Mouse (Mus musculus): ENCODE results near the gene Eef1akmt1. TPM values are rescaled to one million over a fixed set of nuclear protein-coding genes. Genes with fewer than 3 reads are reported as not detected.
A peak's percentile ranks its signal among the peaks of the same experiment; 100 is the strongest.

The Eef1akmt1 gene
- polyA plus RNA-seq (2015; fragmentation: Nextera tagmentation; extraction: Ambion mirVana): 85.9 and 90.2 TPM in 2 replicates

- ATAC-seq (ENCODE audit: insufficient number of reproducible peaks, low FRiP score, low TSS enrichment, low read depth): peak; percentile 98
- WGBS: 7% methylated on average over 35 of the region's 35 CpGs
- peak within 1 kb of the TSS; percentile 81 for H3K27ac ChIP-seq (replicated peaks)
Observed at GRCm38 (mm10) chr14:57571155-57572133, at the start of gene Eef1akmt1. Gene Eef1akmt1, minus strand, starts transcription at chr14:57571612.

GRCm38 (mm10) chr14:57620598-57621236, 49.3 kb upstream of the Eef1akmt1 start:
- H3K4me2 ChIP-seq (replicated peaks): no peak overlapping the region
- no peaks in the 10 kb centered on the region for H3K4me1 ChIP-seq
- H3K27me3 ChIP-seq: no peaks in the 10 kb centered on the region
- peaks cover 17% of the 10 kb centered on the region for H3K36me3 ChIP-seq
- 70% methylated on average over 4 of the region's 4 CpGs for WGBS
- ATAC-seq (ENCODE audit: insufficient number of reproducible peaks, low FRiP score, low TSS enrichment, low read depth): no peak
- H3K9ac ChIP-seq: no peak overlapping the region
- no peak overlapping the region for H3K27ac ChIP-seq (replicated peaks)
- no peaks in the 10 kb centered on the region for H3K9me3 ChIP-seq (replicated peaks)
- H3K4me3 ChIP-seq (replicated peaks): no peak overlapping the region

More at GRCm38 (mm10) chr14:57571155-57572133, at the start of gene Eef1akmt1:
- peak within 1 kb of the TSS; percentile 59 for H3K4me2 ChIP-seq (replicated peaks)
- H3K9ac ChIP-seq: peak within 1 kb of the TSS; percentile 64
- peaks cover 5% of the 10 kb centered on the region for H3K36me3 ChIP-seq
- H3K27me3 ChIP-seq: no peaks in the 10 kb centered on the region
- H3K4me1 ChIP-seq: peaks cover 5% of the 10 kb centered on the region
- no peaks in the 10 kb centered on the region for H3K9me3 ChIP-seq (replicated peaks)
- H3K4me3 ChIP-seq (replicated peaks): peak within 1 kb of the TSS; percentile 72

- H3K9me3 ChIP-seq (replicated peaks): no peaks in the 10 kb centered on the region
- peaks cover 13% of the 10 kb centered on the region; the same call in 1 of the 2 replicates for H3K36me3 ChIP-seq
- H3K27ac ChIP-seq (replicated peaks): no peak overlapping the region
- H3K4me3 ChIP-seq (replicated peaks): no peak overlapping the region
- no peaks in the 10 kb centered on the region for H3K27me3 ChIP-seq
- ATAC-seq (ENCODE audit: insufficient number of reproducible peaks, low FRiP score, low TSS enrichment, low read depth): no peak
- no peaks in the 10 kb centered on the region for H3K4me1 ChIP-seq
- WGBS: 52% methylated on average over 2 of the region's 2 CpGs
- H3K9ac ChIP-seq: no peak overlapping the region
- no peak overlapping the region for H3K4me2 ChIP-seq (replicated peaks)
Observed at GRCm38 (mm10) chr14:57619487-57619886, 48.1 kb upstream of the Eef1akmt1 start.

GRCm38 (mm10) chr14:57617675-57618074, 46.3 kb upstream of the Eef1akmt1 start:
- no peaks in the 10 kb centered on the region for H3K27me3 ChIP-seq
- H3K4me3 ChIP-seq (replicated peaks): no peak overlapping the region
- H3K4me1 ChIP-seq: no peaks in the 10 kb centered on the region
- no peak overlapping the region for H3K4me2 ChIP-seq (replicated peaks)
- WGBS: 95% methylated on average over 1 of the region's 1 CpGs
- H3K27ac ChIP-seq (replicated peaks): no peak overlapping the region
- H3K36me3 ChIP-seq: 0 out of 2 replicates have a peak, but pooled peaks cover 3% of the 10 kb centered on the region
- no peaks in the 10 kb centered on the region for H3K9me3 ChIP-seq (replicated peaks)
- H3K9ac ChIP-seq: no peak overlapping the region
- ATAC-seq (ENCODE audit: insufficient number of reproducible peaks, low FRiP score, low TSS enrichment, low read depth): no peak

GRCm38 (mm10) chr14:57616339-57616965, 45.0 kb upstream of the Eef1akmt1 start:
- H3K27ac ChIP-seq (replicated peaks): no peak overlapping the region
- WGBS: 62% methylated on average over 6 of the region's 6 CpGs

GRCm38 (mm10) chr14:57615828-57616227, 44.4 kb upstream of the Eef1akmt1 start:
- Histone ChIP-seq H3K4me2 (replicated peaks) (no peak overlapping the region), H3K9ac (no peak overlapping the region), H3K9me3 (replicated peaks) (no peaks in the 10 kb centered on the region), H3K36me3 (no peaks in the 10 kb centered on the region), H3K4me3 (replicated peaks) (no peak overlapping the region), H3K27ac (replicated peaks) (no peak overlapping the region), H3K4me1 (no peaks in the 10 kb centered on the region), H3K27me3 (no peaks in the 10 kb centered on the region)
- ATAC-seq (ENCODE audit: insufficient number of reproducible peaks, low FRiP score, low TSS enrichment, low read depth): no peak
- 82% methylated on average over 6 of the region's 6 CpGs for WGBS

More at GRCm38 (mm10) chr14:57616339-57616965, 45.0 kb upstream of the Eef1akmt1 start:
- Histone ChIP-seq H3K36me3 (no peaks in the 10 kb centered on the region), H3K4me2 (replicated peaks) (no peak overlapping the region), H3K9ac (no peak overlapping the region), H3K4me3 (replicated peaks) (no peak overlapping the region), H3K4me1 (no peaks in the 10 kb centered on the region), H3K27me3 (no peaks in the 10 kb centered on the region), H3K9me3 (replicated peaks) (no peaks in the 10 kb centered on the region)
- no peak for ATAC-seq (ENCODE audit: insufficient number of reproducible peaks, low FRiP score, low TSS enrichment, low read depth)

GRCm38 (mm10) chr14:57611034-57611433, 39.6 kb upstream of the Eef1akmt1 start:
- Histone ChIP-seq H3K4me2 (replicated peaks) (no peak overlapping the region), H3K9ac (no peak overlapping the region), H3K27ac (replicated peaks) (no peak overlapping the region), H3K36me3 (no peaks in the 10 kb centered on the region), H3K9me3 (replicated peaks) (no peaks in the 10 kb centered on the region), H3K27me3 (no peaks in the 10 kb centered on the region), H3K4me1 (peaks cover 6% of the 10 kb centered on the region), H3K4me3 (replicated peaks) (no peak overlapping the region)
- 35% methylated on average over 2 of the region's 2 CpGs for WGBS
- ATAC-seq (ENCODE audit: insufficient number of reproducible peaks, low FRiP score, low TSS enrichment, low read depth): no peak

- 74% methylated on average over 4 of the region's 4 CpGs for WGBS
- H3K4me2 ChIP-seq (replicated peaks): no peak overlapping the region
- H3K4me3 ChIP-seq (replicated peaks): no peak overlapping the region
- H3K27ac ChIP-seq (replicated peaks): no peak overlapping the region
- H3K36me3 ChIP-seq: 0 out of 2 replicates have a peak, but pooled peaks cover 1% of the 10 kb centered on the region
- peaks cover 6% of the 10 kb centered on the region for H3K4me1 ChIP-seq
- no peak overlapping the region for H3K9ac ChIP-seq
- no peaks in the 10 kb centered on the region for H3K9me3 ChIP-seq (replicated peaks)
- ATAC-seq (ENCODE audit: insufficient number of reproducible peaks, low FRiP score, low TSS enrichment, low read depth): no peak
- no peaks in the 10 kb centered on the region for H3K27me3 ChIP-seq
Observed at GRCm38 (mm10) chr14:57609816-57610329, 38.5 kb upstream of the Eef1akmt1 start.

- H3K27me3 ChIP-seq: no peaks in the 10 kb centered on the region
- WGBS: 3% methylated on average over 1 of the region's 1 CpGs
- no peak overlapping the region for H3K9ac ChIP-seq
- H3K4me2 ChIP-seq (replicated peaks): no peak overlapping the region
- no peaks in the 10 kb centered on the region for H3K9me3 ChIP-seq (replicated peaks)
- H3K27ac ChIP-seq (replicated peaks): peak overlapping the region; percentile 60; the same call in 1 of the 2 replicates
- peaks cover 15% of the 10 kb centered on the region for H3K36me3 ChIP-seq
- H3K4me3 ChIP-seq (replicated peaks): no peak overlapping the region
- peak; percentile 85 for ATAC-seq (ENCODE audit: insufficient number of reproducible peaks, low FRiP score, low TSS enrichment, low read depth)
- peaks cover 6% of the 10 kb centered on the region for H3K4me1 ChIP-seq
Observed at GRCm38 (mm10) chr14:57607500-57607899, 36.1 kb upstream of the Eef1akmt1 start.

- H3K27me3 ChIP-seq: no peaks in the 10 kb centered on the region
- peaks cover 6% of the 10 kb centered on the region for H3K4me1 ChIP-seq
- no peaks in the 10 kb centered on the region for H3K9me3 ChIP-seq (replicated peaks)
- H3K27ac ChIP-seq (replicated peaks): no peak overlapping the region
- no peak overlapping the region for H3K4me3 ChIP-seq (replicated peaks)
- no peak overlapping the region for H3K4me2 ChIP-seq (replicated peaks)
- no peak overlapping the region for H3K9ac ChIP-seq
- H3K36me3 ChIP-seq: peaks cover 21% of the 10 kb centered on the region
- no peak for ATAC-seq (ENCODE audit: insufficient number of reproducible peaks, low FRiP score, low TSS enrichment, low read depth)
- WGBS: 48% methylated on average over 8 of the region's 8 CpGs
Observed at GRCm38 (mm10) chr14:57606663-57607365, 35.4 kb upstream of the Eef1akmt1 start.
